Mouse (Mus musculus): Measurements from ENCODE around the gene Rab10.

Rab10 gene

DNA sequence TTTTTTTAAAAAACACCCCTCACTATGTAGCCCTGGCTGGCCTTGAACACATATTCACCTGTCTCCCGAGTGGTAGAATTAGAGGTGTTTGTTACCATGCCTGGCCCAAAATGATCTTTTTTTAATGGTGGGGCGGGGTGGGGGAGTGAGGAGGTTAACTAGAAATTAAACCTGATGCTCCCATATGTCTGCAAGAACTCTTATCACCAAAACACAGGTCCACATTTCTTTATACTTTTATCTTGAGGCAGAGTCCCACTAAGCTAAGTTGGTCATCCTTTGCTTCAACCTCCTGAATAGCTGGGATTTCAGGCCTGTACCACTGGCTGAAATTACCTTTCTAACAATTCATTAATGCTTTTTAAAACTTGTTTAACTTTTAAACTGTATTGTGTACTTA, 13.7 kb downstream of the Rab10 start:
- no peak for DNase-seq (ENCODE audit: low spot score in 2 of 2)

DNA sequence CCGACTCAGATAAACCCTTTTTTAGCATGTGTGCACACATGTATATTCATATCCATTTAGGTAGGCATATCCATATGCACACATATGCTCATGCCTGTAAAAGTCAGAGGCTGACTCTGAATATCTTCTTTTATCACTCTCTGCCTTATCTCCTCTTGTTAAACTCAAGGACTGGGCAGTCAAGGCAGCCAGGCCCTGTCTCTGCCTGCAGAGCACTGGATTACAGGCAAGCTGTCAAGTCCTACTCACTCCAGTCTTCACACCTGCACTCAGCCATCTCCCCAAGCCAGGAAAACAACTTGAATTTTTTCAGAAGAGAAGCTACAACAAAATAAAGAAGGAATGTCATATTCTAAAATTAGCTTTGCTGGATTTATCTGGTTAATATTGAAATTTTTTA, 17.9 kb downstream of the Rab10 start:
- DNase-seq (ENCODE audit: low spot score in 2 of 2): no peak

DNA sequence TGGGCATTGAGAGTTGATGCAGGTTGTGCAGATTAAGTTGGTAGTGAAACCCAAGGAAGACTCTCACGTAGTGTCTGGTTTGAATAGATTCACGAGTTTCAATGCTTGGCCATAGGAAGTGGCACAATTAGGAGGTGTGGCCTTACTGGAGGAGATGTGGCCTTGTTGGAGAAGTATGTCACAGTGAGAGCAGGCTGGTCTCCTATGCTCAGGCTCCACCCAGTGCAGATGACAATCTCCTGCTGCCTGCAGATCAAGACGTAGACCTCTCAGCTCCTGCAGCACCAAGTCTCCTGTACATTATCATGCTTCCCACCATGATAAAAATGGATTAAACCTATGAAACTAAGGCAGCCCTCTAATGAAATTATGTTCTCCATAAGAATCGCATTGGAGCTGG, 18.7 kb downstream of the Rab10 start:
- DNase-seq (ENCODE audit: low spot score in 2 of 2): peak in 1 of 2 experiments; percentile 20

DNA sequence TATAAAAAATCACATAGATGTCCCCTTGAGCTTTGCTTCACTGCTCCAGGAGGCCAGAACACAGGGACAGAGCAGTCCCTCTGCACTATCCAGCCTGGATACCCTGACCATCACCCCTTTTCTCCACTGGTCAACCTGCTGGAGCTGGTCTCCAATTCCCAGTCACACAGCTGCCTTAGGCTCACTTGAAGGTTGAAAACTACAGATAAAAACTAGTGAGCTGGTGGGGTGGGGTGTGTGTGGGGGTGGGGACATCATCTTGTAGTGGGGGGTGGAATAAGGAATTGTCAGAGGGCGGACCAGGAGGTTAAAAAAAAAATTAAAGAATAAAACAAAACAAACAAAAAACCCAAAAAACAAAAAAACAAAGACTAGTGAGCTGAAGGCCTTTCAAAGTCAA, 21.3 kb downstream of the Rab10 start:
- DNase-seq (ENCODE audit: low spot score in 2 of 2): no peak

DNA sequence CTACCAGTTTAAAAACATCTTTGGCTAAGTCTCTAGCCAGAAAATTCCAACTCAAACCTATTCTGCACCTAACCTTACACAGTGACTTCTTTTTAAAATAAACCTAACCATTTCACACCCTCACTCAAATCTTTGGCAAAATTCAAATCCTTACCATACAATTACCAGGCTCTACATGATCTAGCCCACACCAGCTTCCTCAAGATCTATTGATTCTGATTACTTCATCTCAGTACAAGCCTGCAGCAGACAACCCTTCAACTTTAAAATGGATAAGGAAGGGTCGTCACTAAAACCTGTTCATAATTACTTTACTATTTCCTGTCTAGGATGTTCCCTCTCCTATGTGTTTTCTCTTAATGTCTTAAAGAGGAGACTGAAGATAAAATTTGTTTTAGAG, 23.9 kb downstream of the Rab10 start:
- no peak for DNase-seq (ENCODE audit: low spot score in 2 of 2)

DNA sequence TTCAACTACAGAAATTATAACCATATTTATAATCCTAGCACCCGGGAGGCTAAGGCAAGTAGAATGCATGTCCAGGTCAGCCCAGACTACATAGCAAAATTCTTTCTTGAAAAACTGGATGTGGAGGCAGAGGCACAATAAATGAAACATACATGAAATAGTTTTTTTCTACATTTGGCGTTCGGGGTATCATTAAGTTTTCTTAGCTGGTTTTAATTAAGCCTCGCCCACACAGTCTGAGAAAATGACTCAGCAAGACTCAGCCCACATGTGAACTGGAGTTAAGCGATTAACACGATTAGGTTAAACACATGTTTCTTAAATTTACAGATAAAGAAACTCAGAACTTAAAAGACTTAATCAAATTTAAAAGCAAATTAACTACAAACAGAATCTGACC, 24.4 kb downstream of the Rab10 start:
- peak in 1 of 2 experiments; percentile 68 for DNase-seq (ENCODE audit: low spot score in 2 of 2)

DNA sequence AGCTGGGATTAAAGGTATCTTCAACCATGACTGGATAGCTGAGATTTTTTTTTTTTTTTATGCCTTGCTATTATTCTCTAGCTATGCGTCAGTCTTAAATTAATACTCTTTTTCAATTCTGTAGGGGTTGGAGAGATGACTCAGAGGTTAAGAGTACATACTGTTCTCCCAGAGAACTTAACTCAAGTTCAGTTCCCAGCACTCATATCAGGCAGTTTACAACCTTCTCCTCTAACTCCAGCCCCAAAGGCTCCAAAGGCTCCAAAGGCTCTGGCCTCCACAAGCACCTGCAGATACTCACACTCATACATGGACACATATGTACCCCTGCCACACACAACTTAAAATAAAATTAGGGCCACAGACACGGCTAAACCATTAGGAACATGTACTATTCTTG, 25.3 kb downstream of the Rab10 start:
- DNase-seq (ENCODE audit: low spot score in 2 of 2): no peak

DNA sequence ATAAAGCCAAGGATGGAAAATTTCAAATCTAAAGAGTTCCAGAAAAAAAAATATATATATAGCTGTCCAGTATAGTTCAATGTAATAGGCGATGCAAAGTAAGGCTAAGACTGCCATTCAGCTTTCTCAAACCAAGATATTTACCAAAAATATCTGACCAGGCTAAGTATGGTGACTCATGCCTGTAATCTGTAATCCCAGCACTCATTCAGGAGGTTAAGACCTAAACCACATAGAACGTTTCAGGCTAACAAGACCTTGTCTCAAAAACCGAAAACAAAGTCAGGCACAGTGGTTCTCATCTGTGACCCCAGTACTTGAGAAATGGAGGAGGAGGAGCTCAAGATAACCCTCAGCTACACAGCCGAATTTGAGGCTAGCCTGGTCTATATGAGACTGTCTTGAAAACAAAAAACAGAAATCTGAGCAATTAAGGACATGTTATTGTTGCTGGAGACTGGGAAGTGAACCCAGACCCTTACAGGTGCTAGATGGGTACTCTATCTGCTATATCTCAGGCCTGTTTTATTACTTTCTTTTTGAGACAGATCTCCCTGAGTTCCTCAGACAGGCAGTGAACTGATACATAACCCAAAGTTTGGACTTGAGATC, 25.8 kb downstream of the Rab10 start:
- DNase-seq (ENCODE audit: low spot score in 2 of 2): no peak

DNA sequence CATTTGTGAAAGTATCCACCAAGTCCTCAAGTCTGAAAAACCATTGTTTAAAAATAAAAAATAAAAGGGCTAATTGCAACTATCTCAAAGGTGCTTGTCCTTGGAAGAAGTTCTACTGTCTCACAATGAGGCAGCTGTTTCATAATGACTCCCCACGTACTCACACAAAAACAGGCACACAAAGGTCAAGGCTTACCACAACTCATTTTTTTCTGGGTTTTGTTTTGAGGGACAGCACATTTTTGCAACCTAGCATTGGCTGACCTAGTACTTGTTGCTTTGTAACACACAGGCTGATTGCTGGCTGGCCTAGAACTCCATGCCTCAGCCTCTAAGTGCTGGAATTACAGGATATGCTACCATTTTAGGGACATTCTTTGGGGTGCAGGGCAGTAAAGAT, 26.8 kb downstream of the Rab10 start:
- DNase-seq (ENCODE audit: low spot score in 2 of 2): no peak

DNA sequence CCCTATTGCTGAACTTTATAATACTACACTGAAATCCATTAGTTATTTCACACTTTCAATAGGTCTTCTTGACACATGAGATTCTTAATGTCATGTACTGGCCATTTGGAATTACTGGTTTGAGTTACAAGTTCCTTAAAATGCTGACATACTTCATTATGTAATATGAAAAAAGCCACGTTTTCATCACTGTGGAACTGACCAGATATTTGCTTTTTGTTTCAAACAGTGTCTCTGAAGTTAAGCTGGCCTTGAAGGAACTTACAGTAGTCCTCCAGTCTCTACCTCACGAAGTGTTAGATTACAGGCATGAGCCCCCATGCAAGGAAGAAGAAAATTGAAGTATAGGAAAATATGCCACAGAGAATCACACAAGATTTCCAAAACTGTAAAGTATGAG, 27.2 kb downstream of the Rab10 start:
- DNase-seq (ENCODE audit: low spot score in 2 of 2): no peak

DNA sequence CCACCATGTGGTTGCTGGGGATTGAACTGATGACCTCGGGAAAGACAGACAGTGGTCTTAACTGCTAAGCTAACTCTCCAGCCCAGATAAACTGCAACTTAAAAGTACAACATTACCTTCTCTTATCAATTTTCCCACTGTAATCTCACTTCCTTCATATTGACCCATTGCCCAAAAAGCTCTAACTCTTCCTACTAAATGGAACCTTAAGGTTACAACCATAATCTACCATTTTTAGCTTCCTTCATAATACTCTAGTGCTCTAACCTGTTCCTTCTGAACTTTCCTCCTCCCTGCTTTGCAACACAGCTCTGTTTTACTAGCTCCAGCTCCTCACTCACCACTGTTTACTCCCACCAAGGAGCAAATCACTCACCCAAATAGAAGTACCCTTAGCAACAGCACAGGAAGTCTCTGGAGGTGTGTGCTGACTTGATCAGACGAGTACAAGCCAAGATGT, 30.9 kb downstream of the Rab10 start:
- DNase-seq (ENCODE audit: low spot score in 2 of 2): no peak

DNA sequence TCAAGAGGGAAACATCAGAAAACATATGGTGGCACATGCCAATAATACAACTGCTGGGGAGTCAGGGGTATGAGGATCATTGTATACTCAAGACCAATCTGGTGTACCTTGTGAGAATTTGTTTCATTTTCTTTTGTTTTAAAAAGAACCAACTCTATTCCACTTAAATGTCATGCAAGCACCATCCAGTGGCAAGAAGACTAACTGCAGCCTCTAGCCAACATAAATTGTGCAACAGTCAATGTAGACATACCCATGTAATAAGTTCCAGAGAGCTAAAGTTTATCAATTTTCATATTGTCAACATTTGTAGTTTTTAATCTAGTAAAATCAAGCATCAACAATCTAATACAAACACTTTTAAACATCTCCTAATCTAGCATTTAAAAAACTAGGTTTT, 39.0 kb downstream of the Rab10 start:
- DNase-seq (ENCODE audit: low spot score in 2 of 2): no peak

DNA sequence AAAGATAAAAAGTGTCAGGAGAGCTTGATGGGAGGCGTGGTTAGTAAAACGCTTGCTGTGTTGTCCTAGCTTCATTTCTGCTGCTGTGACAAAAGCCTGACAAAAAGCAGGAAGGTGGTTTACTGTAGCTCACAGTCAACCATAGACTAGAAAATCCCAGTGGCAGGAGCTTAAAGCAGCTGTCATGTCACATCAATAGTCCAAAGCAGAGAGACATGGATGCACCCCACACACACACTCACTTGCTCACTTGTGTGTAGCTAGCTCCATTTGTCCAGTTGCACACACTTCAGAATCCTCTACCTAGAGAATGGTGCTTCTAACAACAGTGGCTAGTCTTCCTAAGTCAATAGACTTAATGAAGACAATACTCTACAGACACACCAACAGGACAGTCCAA, 42.4 kb downstream of the Rab10 start:
- no peak for DNase-seq (ENCODE audit: low spot score in 2 of 2)

DNA sequence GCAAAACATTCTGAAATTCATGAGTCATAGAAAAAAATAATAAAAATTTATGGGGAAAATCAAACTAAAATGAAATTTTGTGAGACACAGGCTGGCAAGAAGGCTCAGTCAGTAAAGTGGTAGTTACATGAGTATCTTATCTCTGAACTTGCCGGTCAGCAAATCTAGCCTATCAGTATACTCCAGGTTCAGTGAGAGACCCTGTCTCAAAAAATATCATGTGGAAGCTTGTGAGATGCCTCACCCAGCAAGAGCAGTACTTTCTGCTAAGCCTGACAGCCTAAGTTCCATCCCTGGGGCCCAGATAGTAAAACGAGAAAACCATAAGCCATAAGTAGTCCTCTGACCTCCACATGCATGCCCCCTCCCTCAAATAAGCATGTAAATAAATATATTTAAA, 44.6 kb downstream of the Rab10 start:
- no peak for DNase-seq (ENCODE audit: low spot score in 2 of 2)

DNA sequence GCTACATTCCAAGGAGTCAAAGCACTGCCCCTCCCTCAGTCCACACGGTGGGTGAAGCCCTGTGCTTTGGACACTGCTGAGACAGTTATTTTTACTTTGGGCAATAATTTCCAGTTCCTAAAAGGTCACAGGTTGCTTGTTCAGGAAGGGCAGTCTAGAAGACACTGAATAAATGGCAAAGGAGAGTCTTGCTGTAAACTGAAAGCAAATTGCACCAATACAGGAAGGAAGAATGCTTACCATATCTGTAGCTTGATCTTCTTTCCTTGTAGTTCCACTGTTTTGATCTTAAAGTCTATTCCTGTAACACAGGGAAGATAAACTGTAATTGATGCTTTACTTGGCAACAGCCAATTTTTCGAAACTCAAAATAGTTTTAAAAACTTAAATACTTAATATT, 45.3 kb downstream of the Rab10 start:
- DNase-seq (ENCODE audit: low spot score in 2 of 2): no peak

DNA sequence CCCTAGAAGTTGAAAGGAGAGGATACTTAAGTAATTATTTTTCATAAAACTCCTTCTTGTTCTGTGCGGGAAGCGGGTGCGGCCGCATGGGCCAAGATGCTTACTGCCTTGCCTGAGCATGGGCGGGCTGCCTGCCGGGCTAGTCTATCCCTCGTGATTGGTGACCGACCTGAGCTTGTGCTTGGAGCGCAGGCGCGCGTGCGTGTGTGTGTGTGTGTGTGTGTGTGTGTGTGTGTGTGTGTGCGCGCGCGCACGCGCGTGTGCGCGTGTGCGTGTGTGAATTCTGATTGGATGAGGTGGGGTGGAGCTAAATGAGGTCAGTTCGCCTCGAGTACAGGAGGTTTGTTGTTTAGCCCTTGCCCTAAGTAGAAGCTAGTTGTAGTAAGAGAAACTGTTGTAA, 48.2 kb downstream of the Rab10 start:
- DNase-seq (ENCODE audit: low spot score in 2 of 2): no peak

DNA sequence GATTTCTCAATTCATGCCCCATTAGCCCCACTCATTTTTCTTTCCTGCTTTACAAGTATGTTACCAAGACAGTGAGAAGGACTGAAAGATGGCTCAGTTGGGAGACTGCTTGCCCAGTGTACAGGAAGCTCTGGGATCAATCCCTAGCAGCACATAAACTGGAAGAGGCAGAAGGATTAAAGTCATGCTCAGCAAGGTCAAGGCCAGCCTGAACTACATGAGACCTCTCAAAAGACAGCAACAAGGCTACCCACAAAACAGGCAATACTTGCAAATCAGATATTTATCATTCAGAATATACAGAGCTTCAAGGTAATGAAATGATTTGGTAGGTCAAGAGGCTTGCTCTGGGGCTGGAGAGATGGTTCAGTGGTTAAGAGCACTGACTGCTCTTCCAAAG, 53.8 kb downstream of the Rab10 start:
- peak in 1 of 2 experiments; percentile 40 for DNase-seq (ENCODE audit: low spot score in 2 of 2)

DNA sequence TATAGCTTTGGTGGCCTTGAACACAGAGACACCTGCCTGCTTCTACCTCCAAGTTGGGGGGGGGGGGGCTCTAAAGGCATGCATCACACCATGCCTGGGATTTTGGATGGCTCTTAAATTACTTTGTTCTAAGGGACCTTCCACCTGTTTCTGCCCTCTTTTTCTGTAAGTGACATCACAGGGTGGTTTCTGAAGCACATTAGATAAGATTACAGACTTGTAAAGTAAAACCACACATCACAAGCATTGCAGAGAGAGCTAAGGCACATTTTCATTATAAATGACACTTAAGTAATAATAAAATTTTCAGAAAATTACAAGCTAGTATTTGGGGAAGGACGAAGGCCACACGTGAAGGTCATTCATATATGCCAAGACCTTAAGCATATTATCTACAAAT, 54.3 kb downstream of the Rab10 start:
- DNase-seq (ENCODE audit: low spot score in 2 of 2): peak in 1 of 2 experiments; percentile 5

DNA sequence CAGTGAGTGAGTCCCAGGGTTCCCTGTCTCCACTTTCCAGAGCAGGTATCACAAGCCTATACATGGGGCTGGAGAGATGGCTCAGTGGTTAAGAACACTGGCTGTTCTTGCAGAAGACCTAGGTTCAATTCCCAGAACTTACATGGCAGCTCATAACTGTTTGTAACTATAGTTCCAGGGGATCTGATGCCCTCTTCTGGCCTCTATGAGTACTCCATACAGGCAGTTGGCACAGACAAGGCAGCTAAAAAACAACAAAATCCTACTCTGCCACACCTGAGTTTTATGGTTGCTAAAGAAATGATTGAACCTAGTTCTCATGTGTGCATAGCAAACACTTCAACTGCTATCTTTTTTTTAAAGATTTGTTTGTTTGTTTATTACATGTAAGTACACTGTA, 56.2 kb downstream of the Rab10 start:
- no peak for DNase-seq (ENCODE audit: low spot score in 2 of 2)

DNA sequence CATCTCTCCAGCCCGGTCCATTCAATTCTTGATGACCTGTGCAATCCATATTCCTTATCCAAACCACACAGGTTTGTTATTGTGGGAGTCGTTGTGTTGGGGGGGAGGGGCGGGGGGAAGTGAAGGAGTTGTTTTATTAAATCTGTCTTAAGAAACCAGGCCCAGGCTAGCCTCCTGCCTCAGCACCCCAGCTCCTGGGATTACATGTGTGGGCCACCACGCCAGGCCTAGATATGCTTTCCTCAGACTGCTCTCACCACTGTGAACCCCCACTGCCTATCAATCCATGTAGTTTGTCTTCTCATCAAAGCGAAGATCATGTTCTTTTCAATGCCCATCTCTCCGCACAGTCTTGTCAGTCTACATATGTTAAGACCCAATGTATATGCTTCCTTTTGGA, 63.7 kb downstream of the Rab10 start:
- no peak for DNase-seq (ENCODE audit: low spot score in 2 of 2)

DNA sequence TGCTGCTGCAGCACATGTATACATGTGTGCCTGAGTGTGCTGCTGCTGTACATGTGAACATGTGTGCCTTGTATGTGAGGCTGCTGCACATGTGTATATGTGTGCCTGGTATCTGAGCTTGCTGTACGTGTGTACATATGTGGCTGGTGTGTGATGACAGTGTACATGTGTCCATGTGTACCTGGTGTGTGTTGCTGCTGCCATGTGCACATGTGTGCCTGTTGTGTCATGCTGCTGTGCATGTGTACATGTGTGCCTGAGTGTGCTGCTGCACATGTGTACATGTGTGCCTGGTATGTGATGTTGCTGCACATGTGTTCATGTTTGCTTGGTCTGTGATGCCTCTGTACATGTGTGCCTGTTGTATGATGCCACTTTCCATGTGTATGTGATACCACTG, 70.2 kb downstream of the Rab10 start:
- DNase-seq (ENCODE audit: low spot score in 2 of 2): no peak

DNA sequence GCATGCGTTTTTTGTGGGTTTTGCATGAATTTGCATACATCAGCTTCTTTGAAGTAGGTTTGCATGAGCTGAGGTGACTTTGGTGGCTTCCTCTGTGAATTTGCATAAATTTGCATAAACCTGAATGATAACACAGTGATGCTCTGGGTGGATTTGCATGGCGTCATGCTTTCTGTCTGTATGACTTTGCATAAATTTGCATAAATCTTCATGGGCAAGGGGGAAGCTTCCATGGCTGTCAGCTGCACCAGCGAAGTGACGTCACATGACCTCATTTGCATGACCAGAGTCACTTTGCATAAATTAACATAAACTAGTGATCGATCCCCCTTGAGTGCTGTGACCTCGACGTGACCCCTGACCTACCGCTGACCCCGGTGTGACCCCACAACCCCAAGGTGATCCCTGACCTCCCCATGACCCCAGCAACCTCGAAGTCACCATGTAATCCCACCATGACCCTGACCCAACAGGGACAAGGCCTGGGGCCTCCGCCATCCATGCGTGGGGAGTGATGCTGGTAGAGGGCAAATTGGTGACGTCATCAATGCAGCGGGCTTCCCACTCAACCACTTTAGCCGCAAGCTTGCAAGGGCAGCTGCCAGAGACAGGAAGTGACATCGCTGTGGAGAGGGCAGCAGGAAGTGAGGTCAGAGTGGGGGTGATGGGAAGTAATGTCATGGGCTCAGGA, 71.3 kb downstream of the Rab10 start:
- DNase-seq (ENCODE audit: low spot score in 2 of 2): no peak

DNA sequence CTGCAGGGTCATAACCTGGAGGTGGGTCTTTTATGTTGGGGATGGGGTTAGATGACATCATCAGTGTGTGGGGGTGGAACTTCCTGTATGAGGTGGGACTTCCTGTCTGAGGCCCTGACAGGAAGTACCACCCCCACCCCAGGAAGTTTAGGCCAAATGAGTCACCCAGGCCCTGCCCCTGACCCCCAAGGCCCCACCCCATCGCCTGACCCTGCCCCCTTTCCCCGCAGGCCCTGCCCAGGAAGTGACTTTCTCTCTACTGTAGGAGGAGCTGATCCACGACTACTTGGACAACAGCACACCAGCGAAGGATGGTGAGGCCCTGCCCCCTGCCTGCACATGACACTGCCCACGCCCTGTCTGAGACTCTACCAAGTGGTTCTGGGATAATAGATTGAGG, 72.0 kb downstream of the Rab10 start:
- DNase-seq (ENCODE audit: low spot score in 2 of 2): no peak
